Mouse (Mus musculus): ENCODE data around the gene Ube2c.

GRCm38 (mm10) chr2:164791841-164792261, 22.2 kb downstream of the Ube2c start:
- TF ChIP-seq CTCF (IDR thresholded peaks at IDR 0.05; ENCODE audit: control insufficient read depth, insufficient read depth, insufficient replicate concordance, low read depth, low read length), result no peak
- no peak for TF ChIP-seq POLR2A (IDR thresholded peaks at IDR 0.05; ENCODE audit: control insufficient read depth, low read depth, low read length)

All from testis, adult 2 months (tissue).